Mouse (Mus musculus) cortical plate, adult 2 months (tissue): Measurements from ENCODE around the gene Cebpzos. TPM values are rescaled to one million over a fixed set of nuclear protein-coding genes. Genes with fewer than 3 reads are reported as not detected.

Experiments
- H3K27ac ChIP-seq: fragments of 200-500 bp; 2 replicates; pipeline ENCODE4 v1.5.1; 2012; ENCODE audit warnings: low read length, control low read depth, inconsistent platforms; ENCODE audit not compliant: insufficient read depth
- H3K4me1 ChIP-seq: fragments of 200-500 bp; 2 replicates; pipeline ENCODE4 v1.6.1; 2011; ENCODE audit warnings: low read length; ENCODE audit not compliant: control insufficient read depth, insufficient read depth
- H3K4me3 ChIP-seq: fragments of 200-500 bp; 2 replicates; pipeline ENCODE4 v1.5.1; 2011; ENCODE audit warnings: mild to moderate bottlenecking, low read length, control low read depth; ENCODE audit not compliant: insufficient read depth
- CTCF ChIP-seq: fragments of 200-500 bp; IDR thresholded peaks from 2 replicates; pipeline ENCODE4 v1.5.1; 2011; ENCODE audit warnings: mild to moderate bottlenecking, control low read depth, low read length; ENCODE audit not compliant: insufficient read depth; ENCODE audit errors: extremely low read depth
- POLR2A ChIP-seq: fragments of 200-500 bp; IDR thresholded peaks from 2 replicates; pipeline ENCODE4 v1.6.1; 2011; ENCODE audit warnings: mild to moderate bottlenecking, low read length, control low read depth; ENCODE audit not compliant: insufficient read depth; ENCODE audit errors: extremely low read depth
- polyA plus RNA-seq: library from polyadenylated mRNA; depleted of rRNA; stranded (reverse); fragments of >200 nt; gene quantifications from 2 replicates; pipeline ENCODE4 v1.2.3, GENCODE M21; 2012

Cebpzos gene
- polyA plus RNA-seq, 1 experiment = 41.7 TPM

DNA sequence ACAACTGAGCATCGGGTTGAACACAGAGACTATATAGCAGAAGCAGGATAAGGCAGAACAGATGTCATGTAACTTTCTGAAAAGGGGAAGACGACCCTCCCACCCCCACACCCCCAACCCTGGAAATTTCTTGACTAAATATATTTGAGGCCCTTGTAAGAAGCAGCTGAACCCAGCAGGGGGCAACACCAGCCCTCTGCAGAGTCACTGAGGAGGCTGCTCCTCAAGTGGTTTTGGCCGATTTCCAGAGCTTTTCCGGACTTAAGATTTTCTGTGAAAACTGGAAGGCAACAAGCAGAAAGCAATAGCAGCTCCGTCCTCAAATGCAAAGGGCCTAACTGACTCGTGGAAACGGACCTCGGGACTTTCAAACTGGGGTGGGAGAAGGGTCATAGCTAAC lies 20.9 kb upstream of the Cebpzos start:
- H3K4me1 ChIP-seq = peaks cover 2% of the 10 kb centered on the region; the same call in 1 of the 2 replicates
- TF ChIP-seq POLR2A (no peak), CTCF (peak; percentile 31; the same call in 1 of the 2 replicates)
- no peak overlapping the region for H3K27ac ChIP-seq
- H3K4me3 ChIP-seq = 0 out of 2 replicates have a peak overlapping the region, but pooled peaks have one; percentile 26

- TF ChIP-seq POLR2A (no peak), CTCF (no peak)
- no peak overlapping the region for H3K27ac ChIP-seq
- no peak overlapping the region for H3K4me3 ChIP-seq
- H3K4me1 ChIP-seq = no peaks in the 10 kb centered on the region
Observed at GRCm38 (mm10) chr17:78903158-78903557, 13.1 kb upstream of the Cebpzos start.

DNA sequence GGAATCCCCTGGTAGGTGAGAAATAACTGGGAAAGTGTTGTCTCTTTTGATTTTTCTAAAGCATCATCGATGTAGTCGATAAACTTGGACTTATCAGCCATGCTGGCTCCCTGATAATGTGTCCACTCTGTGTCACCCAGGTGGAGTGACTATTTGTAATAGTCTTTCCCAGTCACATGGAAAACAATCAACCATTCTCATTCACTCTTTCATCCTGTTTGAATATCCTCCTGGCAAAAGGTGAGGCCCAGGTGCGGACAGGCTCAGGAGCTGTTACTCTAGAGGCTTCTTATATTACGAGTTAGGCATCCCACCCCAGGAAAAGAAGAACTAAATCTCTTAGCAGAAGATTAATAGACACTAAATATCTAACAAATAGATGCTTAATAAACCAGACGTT lies 9.4 kb upstream of the Cebpzos start, which contains the start of gene Sult6b1:
Sult6b1 (minus strand) TSS at position 101 of the 400 bp plus-strand sequence.
- TF ChIP-seq POLR2A = no peak
- TF ChIP-seq CTCF = no peak
- Histone ChIP-seq H3K4me1 (no peaks in the 10 kb centered on the region), H3K4me3 (no peak within 1 kb of the TSS), H3K27ac (no peak within 1 kb of the TSS)

DNA sequence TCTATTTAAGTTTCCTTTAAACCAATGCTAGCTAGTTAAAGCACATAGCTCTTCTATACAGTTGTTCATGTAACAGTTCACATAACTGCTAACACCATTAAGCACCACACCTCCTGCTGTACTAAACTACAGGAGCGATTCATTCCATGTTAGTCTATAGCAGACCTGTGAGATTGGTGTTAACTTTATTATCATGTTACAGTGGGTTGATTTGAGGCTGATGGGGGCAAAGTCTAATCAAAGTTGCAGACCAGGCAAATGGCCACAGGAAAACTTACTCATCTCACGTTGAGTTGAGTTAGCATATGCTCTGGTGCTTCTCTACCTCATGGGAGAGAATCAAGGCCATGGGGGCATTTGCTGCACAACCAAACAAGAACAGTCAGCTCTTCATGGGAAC lies 6.9 kb upstream of the Cebpzos start:
- Histone ChIP-seq H3K4me3 (no peak overlapping the region), H3K27ac (no peak overlapping the region), H3K4me1 (no peaks in the 10 kb centered on the region)
- TF ChIP-seq POLR2A = no peak
- TF ChIP-seq CTCF = no peak

- no peaks in the 10 kb centered on the region for H3K4me1 ChIP-seq
- TF ChIP-seq CTCF = no peak
- TF ChIP-seq POLR2A = no peak
- H3K27ac ChIP-seq = no peak overlapping the region
- no peak overlapping the region for H3K4me3 ChIP-seq
Observed at GRCm38 (mm10) chr17:78912861-78913281, 3.4 kb upstream of the Cebpzos start.

DNA sequence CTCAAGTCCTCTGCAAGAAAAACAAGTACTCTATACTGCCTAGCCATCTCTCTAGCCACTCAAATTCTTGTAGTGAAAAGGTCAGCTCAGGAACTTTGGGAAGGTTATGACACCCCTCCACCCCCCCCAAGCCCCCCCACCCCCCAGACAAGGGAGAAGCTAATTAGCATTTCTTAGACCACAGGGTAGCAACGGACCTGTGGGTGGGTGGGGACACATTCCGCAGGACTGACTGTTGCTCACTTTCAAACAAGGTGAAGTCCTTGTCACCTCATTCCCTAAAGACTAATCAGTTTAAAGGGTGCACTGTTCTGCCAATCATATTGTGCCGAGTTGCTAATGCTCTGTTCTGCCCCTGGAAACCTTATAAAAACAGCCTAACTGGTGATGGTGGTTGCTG lies 2.4 kb upstream of the Cebpzos start:
- no peak overlapping the region for H3K27ac ChIP-seq
- TF ChIP-seq POLR2A = no peak
- TF ChIP-seq CTCF = no peak
- H3K4me1 ChIP-seq = no peaks in the 10 kb centered on the region
- no peak overlapping the region for H3K4me3 ChIP-seq

GRCm38 (mm10) chr17:78915772-78916171 lies 528 bp upstream of the Cebpzos start:
- Histone ChIP-seq H3K27ac (no peak overlapping the region), H3K4me1 (no peaks in the 10 kb centered on the region), H3K4me3 (peak overlapping the region; percentile 79)
- TF ChIP-seq POLR2A = no peak
- no peak for TF ChIP-seq CTCF

- H3K4me1 ChIP-seq = no peaks in the 10 kb centered on the region
- peak overlapping the region; percentile 79 for H3K4me3 ChIP-seq
- peak overlapping the region; percentile 34; the same call in 1 of the 2 replicates for H3K27ac ChIP-seq
- TF ChIP-seq POLR2A (no peak), CTCF (no peak)
Observed at GRCm38 (mm10) chr17:78916899-78917298, 599 bp downstream of the Cebpzos start.

GRCm38 (mm10) chr17:78917696-78918095 lies 1.4 kb downstream of the Cebpzos start:
- TF ChIP-seq POLR2A (0 out of 2 replicates have a peak, but pooled peaks have one; percentile 23), CTCF (no peak)
- Histone ChIP-seq H3K27ac (no peak overlapping the region), H3K4me3 (peak overlapping the region; percentile 79; the same call in 1 of the 2 replicates), H3K4me1 (no peaks in the 10 kb centered on the region)

DNA sequence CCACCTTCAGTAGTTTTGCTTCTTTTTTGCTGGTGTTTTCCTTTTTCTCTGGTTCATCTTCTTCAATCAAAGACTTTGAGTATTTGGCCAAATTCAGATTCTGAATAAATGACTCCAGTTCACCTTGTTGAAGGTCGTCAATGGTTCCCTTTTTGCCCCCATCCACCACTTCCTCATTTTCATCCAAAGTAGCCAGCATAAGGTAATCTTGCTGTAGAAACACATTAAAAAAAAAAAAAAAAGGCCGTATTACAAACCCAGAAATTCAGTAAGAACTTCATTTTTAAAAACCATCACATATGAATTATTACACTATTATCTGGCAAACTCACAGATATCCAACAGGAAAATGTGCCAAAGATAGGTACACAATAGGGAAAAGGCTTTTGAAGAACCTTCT lies 19.6 kb downstream of the Cebpzos start:
- Histone ChIP-seq H3K4me3 (peak overlapping the region; percentile 84; the same call in 1 of the 2 replicates), H3K4me1 (peaks cover 2% of the 10 kb centered on the region; the same call in 1 of the 2 replicates), H3K27ac (no peak overlapping the region)
- no peak for TF ChIP-seq POLR2A
- TF ChIP-seq CTCF = no peak
